Mouse (Mus musculus) skeletal muscle tissue, adult 2 months (tissue): Measurements from ENCODE around the gene Adam17.
A peak's percentile ranks its signal among the peaks of the same experiment; 100 is the strongest.

Experiments used
- DNase-seq: peaks from one replicate; pipeline ENCODE4 v3.0.0-alpha.2; 2012; ENCODE audit warnings: low read depth, low spot score

The Adam17 gene

DNA sequence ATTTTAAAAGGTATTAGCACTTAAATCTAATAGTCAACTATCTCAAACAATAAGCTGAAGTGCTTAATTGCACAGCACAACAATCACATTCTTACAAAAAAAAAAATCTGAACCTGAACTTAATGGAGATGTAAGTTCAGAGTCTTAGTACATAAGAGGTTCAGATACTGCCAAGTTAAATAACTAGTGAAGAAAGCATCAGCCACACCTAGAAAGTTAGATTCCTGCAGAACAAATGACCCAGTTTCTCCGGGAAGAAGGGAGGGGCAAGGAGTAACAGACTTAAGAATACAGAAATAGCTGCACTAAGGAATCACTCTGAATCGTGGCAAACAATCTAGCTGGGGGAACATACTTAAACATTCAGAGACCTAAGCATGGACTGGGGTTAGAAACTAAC, 10.7 kb downstream of the Adam17 start:
- DNase-seq = peak; percentile 7

DNA sequence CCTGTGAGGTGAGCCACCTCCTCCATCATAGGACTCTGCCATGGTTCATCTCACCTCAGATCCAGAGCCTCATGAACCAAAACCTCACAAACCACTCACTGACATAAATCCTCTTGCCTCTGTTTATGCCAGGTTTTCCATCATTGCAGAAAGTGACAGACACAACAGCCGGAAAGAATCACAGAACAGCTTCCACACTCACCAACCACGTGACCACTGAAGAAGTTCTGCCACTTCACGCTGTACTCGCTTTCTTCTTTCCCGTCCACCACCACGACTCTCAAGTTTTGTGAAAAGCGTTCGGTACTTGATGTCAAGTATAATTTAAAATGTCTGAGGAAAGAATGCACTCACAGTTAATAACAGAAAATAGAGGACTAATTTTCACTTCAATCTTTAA, 19.8 kb downstream of the Adam17 start:
- no peak for DNase-seq

DNA sequence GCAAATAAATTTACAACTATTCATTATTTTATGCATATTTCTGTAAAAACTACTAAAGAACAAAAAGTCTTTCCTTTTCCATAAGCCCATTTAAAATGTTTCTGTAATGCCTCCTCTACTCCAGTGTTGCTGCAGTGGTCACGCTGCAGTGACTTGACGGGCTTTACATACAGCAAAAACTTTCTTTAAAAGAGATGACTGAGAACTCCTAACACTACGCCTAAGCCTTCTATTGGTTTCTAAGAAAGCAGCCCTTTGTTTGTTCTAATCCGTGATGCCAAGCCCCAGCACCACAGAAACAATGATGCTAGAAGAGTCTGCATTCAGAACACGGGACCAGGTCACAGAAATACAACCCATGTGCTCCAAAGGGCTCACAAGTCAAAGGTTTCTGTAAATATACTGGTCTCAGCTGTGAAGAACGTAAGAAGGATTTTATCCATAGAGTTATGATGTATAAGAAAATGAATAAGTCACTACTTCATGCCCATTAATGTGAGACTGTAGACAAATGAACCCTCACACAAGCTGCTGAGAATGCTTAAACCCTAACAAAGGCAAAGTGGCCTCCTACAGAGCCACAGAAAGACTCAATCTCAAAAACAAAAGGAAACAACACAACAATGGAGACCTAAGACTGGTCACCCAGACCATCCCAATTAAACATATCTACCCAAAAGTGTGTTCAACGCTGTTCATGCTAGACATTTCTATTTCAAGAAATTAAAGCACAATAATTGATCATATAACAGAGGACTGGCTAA, 23.1 kb downstream of the Adam17 start:
- DNase-seq = no peak

DNA sequence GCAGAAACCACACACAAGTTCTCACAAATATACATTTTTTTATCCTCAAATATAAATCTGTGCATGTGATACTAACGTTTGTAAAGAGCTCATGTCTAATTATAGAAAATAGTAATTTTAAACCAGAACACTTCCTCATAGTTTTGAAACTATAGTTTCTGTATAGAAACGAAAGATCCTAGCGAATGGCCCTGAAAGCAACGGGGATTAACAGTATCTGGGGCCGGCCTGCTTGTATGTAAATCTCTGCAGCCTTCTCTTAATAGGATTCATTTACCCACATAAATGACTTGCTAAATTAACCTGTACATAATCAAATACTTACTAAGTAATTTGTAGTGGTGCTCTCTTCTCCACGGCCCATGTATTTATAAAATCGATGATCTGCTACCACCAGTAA, 26.5 kb downstream of the Adam17 start:
- no peak for DNase-seq

DNA sequence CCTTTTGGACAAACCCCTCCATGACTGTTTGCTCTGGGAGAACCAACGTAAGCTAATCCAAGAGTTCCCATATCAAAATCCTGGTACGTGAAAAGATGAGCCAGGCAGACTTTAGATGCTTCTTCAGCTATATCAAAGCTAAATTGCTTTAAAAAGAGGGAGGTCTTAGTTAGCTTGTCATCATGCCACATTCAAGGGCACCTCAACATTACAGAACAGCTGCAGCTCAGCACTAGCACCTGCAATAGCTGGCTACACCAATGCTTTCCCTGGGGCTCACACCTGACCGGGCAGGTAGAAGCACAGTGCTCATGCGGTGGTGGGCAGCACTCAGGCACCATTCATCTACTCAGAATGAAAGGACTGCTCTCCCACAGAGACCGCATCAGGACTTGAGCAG, 32.8 kb downstream of the Adam17 start:
- DNase-seq = no peak

DNA sequence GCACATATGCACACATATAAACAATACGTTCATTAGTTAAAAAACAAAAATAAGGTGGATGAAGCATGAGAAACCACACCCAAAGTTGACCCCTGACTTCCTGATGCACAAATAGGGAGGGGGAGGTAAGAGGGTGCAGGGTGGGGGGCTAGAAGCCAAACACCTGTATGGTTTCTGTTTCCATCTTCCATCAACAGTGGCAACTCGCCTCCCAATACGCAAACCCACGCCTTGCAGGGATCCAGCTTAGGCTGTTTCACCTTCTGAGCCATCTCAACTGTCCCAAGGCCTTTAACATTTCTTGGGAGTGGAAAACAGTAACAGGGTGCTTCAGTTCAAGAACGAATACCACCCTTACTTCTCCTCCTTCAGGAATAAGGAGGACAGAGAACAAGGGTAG, 36.3 kb downstream of the Adam17 start:
- DNase-seq = no peak

DNA sequence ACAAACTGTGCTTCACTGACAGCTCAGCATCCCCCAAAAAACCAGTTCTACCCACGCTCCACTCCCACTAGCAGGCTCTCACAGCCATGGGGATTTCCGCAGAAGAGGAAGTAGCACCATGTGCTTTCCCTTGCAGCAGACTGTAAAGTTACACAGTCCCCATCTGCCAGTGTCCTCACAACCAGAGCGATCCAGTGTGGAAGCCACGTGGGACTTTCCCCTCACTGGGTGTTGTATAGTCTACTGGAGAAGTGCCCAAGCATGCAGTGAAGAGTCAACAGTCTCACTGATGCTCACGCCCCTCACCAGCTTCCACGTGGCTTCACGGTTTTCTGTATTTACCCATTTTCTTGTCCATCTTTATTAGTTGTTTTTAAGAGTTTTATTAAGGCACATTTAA, 37.6 kb downstream of the Adam17 start:
- DNase-seq = peak; percentile 17

DNA sequence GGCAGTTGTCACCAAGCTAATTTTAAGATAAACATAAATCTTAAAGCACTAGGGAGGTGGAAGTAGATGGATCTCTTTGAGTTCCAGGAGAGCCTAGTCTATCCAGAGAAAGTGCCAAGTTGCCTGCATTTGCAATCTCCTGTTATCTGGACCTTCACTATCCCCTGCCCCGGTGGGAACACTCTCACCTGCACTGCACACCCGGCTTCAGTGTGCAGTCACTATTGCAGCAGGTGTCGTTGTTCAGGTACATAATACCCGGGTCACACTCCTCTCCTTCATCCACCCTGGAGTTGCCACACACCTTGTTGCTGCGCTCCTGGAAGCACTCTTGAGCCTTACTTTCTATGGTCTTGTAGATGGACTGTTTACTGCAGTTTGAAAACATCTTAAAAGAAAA, 39.7 kb downstream of the Adam17 start:
- DNase-seq = no peak

DNA sequence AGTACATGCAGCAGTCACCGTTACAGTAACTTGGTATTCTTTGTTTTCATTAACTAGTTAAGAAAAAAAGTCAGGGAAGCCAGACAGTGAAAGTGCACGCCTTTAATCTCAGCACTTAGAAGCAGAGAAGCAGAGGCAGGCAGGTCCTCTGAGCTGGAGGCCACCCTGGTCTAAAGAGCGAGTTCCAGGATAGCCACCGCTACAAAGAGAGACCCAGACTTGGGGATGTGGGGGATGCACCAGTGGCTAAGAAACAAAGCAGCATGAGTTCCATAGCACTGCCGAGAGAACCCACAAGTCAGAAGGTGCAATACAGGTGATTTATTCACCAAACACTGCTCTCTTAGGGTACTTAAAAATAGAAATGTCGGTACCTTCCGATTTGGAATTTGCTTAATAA, 40.4 kb downstream of the Adam17 start:
- no peak for DNase-seq

DNA sequence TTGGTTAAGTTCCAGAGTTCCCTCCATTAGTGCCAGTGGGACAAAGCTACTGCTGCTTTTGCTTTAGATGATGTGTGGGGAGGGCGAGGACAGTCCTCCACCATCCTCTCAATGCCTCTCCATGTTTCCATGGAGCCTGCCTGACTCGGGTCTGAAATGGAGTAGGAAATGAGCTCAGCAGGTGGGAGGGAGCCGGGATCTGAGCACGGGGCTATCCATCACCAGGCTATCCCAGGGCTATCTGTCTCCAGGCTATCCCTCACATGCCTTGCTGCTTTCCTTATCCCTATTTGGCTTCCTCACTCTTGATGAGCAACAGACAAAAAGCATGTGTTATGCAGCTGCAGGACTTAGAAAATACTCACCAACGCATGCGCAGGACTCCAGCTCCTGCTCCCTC, 41.7 kb downstream of the Adam17 start:
- DNase-seq = no peak

DNA sequence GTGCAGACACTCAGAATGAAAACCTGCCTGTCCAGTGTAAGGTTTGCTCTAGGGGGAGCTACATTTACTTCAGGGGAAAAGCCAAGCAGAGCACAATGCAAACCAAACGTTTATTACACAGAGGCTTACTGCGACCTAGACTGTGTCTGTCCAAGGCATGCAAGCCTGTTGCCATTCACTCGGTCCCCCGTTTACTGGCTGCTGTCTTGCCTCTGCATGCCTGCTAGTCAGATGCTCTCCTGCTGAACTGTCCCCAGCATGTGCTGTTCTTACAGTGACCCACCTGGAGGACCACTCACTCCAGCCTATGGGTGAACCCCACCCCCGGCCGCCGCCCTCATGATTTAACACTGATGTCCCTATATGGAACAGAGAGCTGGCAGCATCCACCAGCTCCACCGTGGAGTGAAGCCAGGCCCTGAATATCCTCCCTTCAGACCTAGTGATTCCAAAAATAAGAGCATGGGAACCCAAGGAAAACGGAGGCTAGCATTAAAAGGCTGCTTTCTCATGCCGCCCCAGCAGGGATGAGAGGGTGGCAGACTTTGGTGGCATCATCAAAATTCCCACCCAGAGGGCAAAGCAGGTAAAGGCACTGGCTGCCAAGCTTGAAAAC, 42.4 kb downstream of the Adam17 start:
- no peak for DNase-seq

DNA sequence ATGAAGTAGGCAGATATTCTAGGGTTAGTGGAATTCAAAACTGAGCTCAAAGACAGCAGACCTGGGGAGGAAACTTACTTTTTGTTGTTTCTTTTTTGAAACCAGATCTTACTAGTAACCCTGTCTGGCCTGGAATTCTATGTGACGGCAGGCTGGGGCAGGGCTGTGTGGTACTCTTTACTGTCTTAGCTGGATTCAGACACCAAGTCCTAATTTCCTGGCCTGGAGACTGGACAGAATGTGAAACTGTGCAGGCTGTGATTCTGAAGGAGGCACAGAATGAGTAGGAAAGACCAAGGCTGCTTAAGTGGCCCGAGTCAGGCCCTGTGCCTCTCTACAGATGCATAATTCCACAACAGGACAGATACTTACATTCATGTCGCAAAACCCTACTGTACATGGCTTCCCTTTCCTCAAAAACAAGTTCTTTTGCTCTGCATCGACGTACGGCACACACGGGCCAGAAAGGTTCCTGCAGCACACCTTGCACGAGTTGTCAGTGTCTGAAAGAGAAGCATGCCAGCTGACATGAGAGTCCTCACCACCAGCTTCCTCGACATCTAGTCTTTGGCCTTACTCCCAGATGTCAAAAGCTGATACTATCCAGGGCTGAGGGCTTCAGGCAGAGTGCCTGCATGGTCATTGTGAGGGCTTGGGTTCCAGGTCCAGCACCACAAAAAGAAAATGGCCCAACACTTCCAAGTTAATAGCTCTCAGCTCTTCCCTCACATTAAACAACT, 43.6 kb downstream of the Adam17 start:
- DNase-seq = no peak

DNA sequence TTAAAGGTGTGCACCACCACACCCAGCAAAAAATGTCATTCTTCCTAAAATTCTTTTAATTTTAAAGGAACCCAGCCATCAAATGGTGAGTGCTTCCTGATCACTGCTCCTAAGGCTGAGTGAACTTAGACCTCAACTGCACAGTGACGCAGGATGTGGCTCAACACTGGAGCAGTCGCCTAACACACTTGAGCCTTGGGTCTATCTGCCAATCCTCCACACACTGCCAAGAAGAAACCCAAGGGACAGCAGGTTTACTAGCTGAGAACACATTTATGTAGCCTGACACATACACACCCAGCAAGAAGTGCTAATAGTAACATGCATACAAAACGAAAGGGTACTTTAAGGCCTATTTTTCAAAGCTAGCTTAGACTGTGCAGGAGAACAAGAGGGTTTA, 47.1 kb downstream of the Adam17 start:
- peak; percentile 59 for DNase-seq

DNA sequence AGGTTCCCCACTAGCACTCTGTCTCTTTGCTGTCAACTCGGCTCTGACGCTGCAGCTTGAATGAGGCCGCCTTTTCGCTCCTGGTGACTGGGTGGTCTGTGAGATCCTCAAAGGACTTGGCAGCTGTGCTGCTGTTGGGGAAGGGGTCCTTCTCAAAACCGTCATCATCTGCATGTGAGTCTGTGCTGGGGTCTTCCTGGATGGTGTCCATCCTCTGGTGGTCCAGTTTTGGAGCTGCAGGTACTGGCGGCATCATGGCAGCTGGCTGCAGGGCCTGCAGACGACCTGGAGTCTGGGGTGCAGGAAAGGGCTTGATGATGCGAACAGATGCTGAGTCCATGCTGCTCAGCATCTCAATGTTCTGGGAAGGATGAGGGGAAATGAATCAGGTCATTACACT, 48.2 kb downstream of the Adam17 start:
- DNase-seq = no peak

DNA sequence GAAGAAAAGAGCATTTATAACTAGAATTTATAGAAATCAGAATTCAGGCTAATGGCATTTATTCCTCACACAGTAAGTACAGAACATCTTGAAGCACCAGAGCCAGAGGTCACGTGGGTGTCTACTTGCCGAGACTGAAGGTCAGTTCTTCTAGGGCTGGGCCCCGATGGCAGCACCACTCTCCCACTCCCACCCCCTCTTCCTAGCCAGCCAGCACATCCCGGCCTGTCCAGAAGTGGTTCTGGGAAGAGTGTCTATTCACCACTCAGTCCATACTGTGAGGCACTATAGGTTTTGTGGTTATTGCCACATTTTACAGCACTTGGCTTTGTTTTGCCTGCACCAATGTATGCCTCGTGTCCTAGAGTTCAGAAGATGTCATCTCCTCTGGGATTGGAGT, 49.3 kb downstream of the Adam17 start:
- no peak for DNase-seq

DNA sequence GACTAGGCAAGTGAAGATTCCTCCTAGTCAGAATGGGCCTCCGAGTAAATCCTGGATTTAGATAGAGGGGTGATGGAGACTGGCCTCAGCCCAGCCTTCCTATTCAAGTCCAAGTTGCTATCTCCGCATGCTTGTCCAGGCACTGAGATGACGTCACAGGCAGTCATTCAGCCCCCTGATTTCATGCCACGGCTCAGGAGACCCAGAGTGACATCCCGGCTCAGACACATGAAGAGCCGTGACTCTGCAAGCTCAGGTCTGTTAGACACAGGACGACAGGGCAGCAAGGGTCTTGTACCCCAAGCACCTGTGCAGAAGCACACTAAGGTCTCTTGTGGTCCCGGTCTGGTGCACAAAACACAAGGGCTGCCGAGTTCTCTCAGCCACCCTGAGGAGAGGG, 50.6 kb downstream of the Adam17 start:
- DNase-seq = no peak

DNA sequence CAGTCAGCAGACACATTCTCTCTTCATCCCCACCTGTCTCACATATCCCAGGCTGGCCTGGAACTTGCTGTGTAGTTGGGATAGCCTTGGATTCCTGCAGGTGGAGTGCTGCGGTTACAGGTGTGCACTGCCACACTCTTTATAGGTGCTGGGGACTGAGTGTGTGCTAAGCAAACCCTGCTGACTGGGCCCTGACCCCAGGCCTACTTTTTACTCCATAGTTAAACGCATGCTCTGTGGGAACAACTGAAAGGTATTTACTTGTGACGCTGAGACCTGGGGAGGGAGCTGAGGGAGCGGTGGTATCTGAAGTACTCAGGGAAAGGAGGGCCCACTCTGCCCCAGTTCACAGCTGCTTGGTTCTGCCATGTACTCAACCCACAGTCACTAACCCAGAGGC, 51.1 kb downstream of the Adam17 start:
- no peak for DNase-seq

DNA sequence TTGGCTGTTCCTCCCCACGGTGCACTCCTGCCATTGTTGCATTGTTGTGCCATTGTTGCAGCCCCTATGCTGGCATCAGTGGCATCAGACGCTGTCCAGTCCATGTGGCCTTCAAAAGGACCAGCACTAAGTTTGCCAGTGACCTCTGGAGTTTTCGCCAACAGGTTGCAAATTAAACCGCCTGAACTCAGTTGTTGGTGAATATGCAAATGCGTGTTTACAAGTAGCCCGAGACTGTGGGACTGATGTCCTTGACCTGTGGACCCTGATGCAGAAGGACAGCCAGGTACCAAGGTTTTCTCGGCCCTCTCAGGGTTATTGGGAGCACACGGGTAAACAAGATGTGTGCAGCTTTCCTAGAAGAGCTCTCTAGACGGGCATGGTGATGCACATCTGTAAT, 52.3 kb downstream of the Adam17 start:
- DNase-seq = no peak

DNA sequence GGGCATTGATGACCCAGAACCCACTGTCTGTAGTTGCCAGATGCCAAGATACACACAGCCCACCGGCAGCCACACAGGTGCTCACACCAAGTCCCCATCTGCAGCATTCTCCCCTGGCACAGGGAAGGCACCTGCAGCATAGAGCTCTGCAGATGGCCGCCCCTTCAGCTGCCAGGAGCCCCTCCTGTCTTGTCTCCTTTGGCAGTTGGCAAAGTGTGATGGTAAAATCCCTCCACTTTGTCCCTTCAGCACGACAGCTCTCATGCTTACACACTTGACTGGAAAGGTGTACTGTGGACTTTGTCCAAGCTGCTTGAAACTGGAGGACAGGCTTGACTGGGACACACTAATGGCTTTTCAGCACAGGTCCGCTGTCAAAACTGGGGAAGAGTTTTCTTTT, 53.1 kb downstream of the Adam17 start:
- no peak for DNase-seq

DNA sequence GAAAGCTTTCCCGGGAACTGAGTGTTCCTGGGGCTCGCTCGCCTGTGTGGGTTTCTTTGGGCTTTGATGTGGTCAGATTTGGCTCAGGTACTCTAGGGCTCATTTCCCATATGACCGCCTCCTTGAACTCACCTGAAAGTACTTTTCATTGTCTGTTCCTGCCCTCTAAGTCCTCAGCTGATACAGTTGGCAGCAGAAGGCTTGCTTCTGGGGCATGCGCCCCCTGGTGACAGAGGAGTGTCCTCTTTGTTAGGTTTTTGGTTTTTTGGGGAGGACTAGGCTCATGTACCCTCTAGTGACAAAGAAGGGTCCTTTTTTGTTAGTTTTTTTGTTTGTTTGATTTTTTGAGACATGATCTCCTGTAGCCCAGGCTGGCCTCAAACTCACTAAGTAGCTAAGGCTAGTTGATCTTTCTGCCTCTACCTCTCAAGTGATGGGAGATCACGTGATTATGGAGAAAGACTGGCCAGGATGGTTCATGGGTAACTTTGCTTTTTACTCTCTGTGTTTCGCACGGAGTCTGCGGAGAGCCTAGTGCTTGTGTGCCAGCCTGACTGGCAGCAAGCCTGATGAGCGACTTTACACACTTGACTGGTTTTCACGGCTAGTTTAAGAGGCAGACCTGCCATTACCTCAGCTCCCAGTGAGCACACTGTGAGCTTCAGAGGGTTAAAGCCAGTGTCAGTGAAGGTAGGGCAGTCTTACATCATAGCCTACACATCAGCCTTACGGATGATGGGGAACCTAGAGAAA, 55.1 kb downstream of the Adam17 start:
- DNase-seq = no peak

DNA sequence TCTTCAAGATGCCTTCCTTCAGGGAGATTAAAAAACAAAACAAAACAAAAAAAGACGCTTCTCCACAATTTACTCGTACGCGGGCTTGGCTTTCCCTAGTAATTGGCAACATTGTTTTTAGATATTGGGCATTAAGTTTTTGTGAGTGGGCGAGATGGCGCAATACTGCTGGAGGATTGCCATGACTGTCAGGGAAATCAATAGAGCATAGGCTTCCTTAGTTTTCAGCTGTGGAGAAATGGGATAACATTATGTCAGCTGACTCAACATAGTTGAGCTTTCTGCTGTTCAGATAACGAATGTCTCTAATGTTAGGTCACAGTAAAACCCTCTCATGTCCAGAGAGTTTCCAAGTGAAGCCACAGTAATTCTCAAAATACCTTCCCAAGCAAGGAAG, 56.6 kb downstream of the Adam17 start:
- DNase-seq = peak; percentile 36
